Mouse (Mus musculus) ES-E14 (cell line): ENCODE measurements around the gene Sctr. TPM values are rescaled to one million over a fixed set of nuclear protein-coding genes. Genes with fewer than 3 reads are reported as not detected.

Experiments
- DNase-seq: peaks from one replicate; pipeline ENCODE4 v3.0.0-alpha.2; 2013; ENCODE audit warnings: low read depth, low spot score
- H3K27ac ChIP-seq: 2 replicates; pipeline ENCODE4 v1.5.1; 2012; ENCODE audit warnings: low read depth, mild to moderate bottlenecking, low read length, moderate library complexity, mixed read lengths; ENCODE audit not compliant: poor library complexity, insufficient read depth, severe bottlenecking
- H3K36me3 ChIP-seq: 2 replicates; pipeline ENCODE4 v1.6.1; 2012; ENCODE audit warnings: mild to moderate bottlenecking, low read length, moderate library complexity, mixed read lengths; ENCODE audit not compliant: control insufficient read depth, poor library complexity, insufficient read depth, severe bottlenecking
- H3K4me1 ChIP-seq, 2 experiments: fragments of 150-350 bp in 1 of 2; sonication (generic) in 1 of 2; 2 replicates each; pipeline ENCODE4 v1.6.1; 2012; ENCODE audit warnings: low read length in 2 of 2, mild to moderate bottlenecking in 1 of 2, mixed read lengths in 1 of 2; ENCODE audit not compliant: control insufficient read depth in 2 of 2, insufficient read depth in 2 of 2, poor library complexity in 1 of 2
- H3K4me3 ChIP-seq, 2 experiments: fragments of 150-350 bp in 1 of 2; sonication (generic) in 1 of 2; 2 replicates each; pipeline ENCODE4 v1.5.1; 2012; ENCODE audit warnings: low read length in 2 of 2, low read depth in 1 of 2, mild to moderate bottlenecking in 1 of 2, mixed read lengths in 1 of 2; ENCODE audit not compliant: insufficient read depth in 1 of 2, poor library complexity in 1 of 2, severe bottlenecking in 1 of 2
- H3K9ac ChIP-seq: 2 replicates; pipeline ENCODE4 v1.6.1; 2012; ENCODE audit warnings: low read depth, mild to moderate bottlenecking, low read length, mixed read lengths; ENCODE audit not compliant: poor library complexity, insufficient read depth, severe bottlenecking
- H3K9me3 ChIP-seq: fragments of 150-350 bp; sonication (generic); 2 replicates; pipeline ENCODE4 v1.6.1; 2012; ENCODE audit warnings: low read depth, mild to moderate bottlenecking, low read length; ENCODE audit not compliant: control insufficient read depth, insufficient read depth
- CHD2 ChIP-seq: IDR thresholded peaks from 2 replicates; pipeline ENCODE4 v1.6.1; 2014; ENCODE audit warnings: mild to moderate bottlenecking, low read depth, low read length, inconsistent platforms
- HCFC1 ChIP-seq: IDR thresholded peaks from 2 replicates; pipeline ENCODE4 v1.6.1; 2012; ENCODE audit warnings: low read length, inconsistent platforms, borderline replicate concordance; ENCODE audit not compliant: insufficient read depth
- MAFK ChIP-seq: IDR thresholded peaks from 2 replicates; pipeline ENCODE4 v1.6.1; 2014; ENCODE audit warnings: mild to moderate bottlenecking, low read depth, low read length, inconsistent platforms; ENCODE audit not compliant: insufficient read depth
- ZC3H11A ChIP-seq: IDR thresholded peaks from 2 replicates; pipeline ENCODE4 v1.6.1; 2012; ENCODE audit warnings: low read depth, mild to moderate bottlenecking, inconsistent platforms, low read length, borderline replicate concordance
- ZNF384 ChIP-seq: IDR thresholded peaks from 2 replicates; pipeline ENCODE4 v1.6.1; 2012; ENCODE audit warnings: low read depth, low read length, inconsistent platforms
- in situ Hi-C, 2 experiments: fragments of 600-800 bp; cut with MboI; formaldehyde crosslinking; loops; one replicate each; pipeline ENCODE4 v1.15.1; 2025; ENCODE audit warnings: low sequenced_read_pairs in 2 of 2, inconsistent platforms in 1 of 2; ENCODE audit not compliant: unreplicated experiment in 2 of 2
- total RNA-seq: library from RNA; depleted of rRNA; stranded (reverse); fragments of 300-350 nt; gene quantifications from 2 replicates; pipeline ENCODE4 v1.2.3, GENCODE M21; 2012; rRNA removed

Gene Sctr
- total RNA-seq, 1 experiment, result 0.22 TPM

GRCm38 (mm10) chr1:120105556-120105959, 98.9 kb downstream of the Sctr start:
- Histone ChIP-seq H3K36me3 (no peaks in the 10 kb centered on the region), H3K27ac (no peak overlapping the region), H3K4me1 (no peaks in the 10 kb centered on the region), H3K9me3 (no peaks in the 10 kb centered on the region), H3K9ac (no peak overlapping the region), H3K4me3 (no peak overlapping the region)
- TF ChIP-seq ZNF384 (no peak), ZC3H11A (no peak), MAFK (no peak), CHD2 (no peak), HCFC1 (no peak)
- no peak for DNase-seq
- in situ Hi-C loops, result no loop called here

- no peak overlapping the region for H3K27ac ChIP-seq
- in situ Hi-C loops, result no loop called here
- H3K9me3 ChIP-seq, result no peaks in the 10 kb centered on the region
- no peak for DNase-seq
- H3K4me3 ChIP-seq, result no peak overlapping the region
- H3K4me1 ChIP-seq, result 0 out of 4 replicates have a peak, but pooled peaks cover 0 to 2% of the 10 kb centered on the region in 2 experiments
- TF ChIP-seq HCFC1, result no peak
- TF ChIP-seq MAFK, result no peak
- no peak for TF ChIP-seq ZC3H11A
- no peak for TF ChIP-seq ZNF384
- TF ChIP-seq CHD2, result no peak
- H3K36me3 ChIP-seq, result peaks cover 7% of the 10 kb centered on the region; the same call in 1 of the 2 replicates
- H3K9ac ChIP-seq, result no peak overlapping the region
These were observed 103.2 kb downstream of the Sctr start for GRCm38 (mm10) chr1:120109741-120110432.

GRCm38 (mm10) chr1:120111766-120112165, 105.1 kb downstream of the Sctr start:
- 0 out of 4 replicates have a peak, but pooled peaks cover 0 to 2% of the 10 kb centered on the region in 2 experiments for H3K4me1 ChIP-seq
- peaks cover 20% of the 10 kb centered on the region for H3K36me3 ChIP-seq
- no peak overlapping the region for H3K27ac ChIP-seq
- no peak overlapping the region for H3K9ac ChIP-seq
- in situ Hi-C loops, result no loop called here
- no peaks in the 10 kb centered on the region for H3K9me3 ChIP-seq
- H3K4me3 ChIP-seq, result no peak overlapping the region
- TF ChIP-seq ZNF384 (no peak), MAFK (no peak), HCFC1 (no peak), ZC3H11A (no peak), CHD2 (no peak)
- DNase-seq, result no peak

- DNase-seq, result no peak
- TF ChIP-seq ZC3H11A, result no peak
- no peak for TF ChIP-seq CHD2
- TF ChIP-seq HCFC1, result no peak
- TF ChIP-seq ZNF384, result no peak
- TF ChIP-seq MAFK, result no peak
- no peaks in the 10 kb centered on the region for H3K9me3 ChIP-seq
- H3K27ac ChIP-seq, result no peak overlapping the region
- 0 out of 4 replicates have a peak, but pooled peaks cover 0 to 2% of the 10 kb centered on the region in 2 experiments for H3K4me1 ChIP-seq
- no peak overlapping the region for H3K4me3 ChIP-seq
- no peak overlapping the region; the same call in 1 of the 2 replicates for H3K9ac ChIP-seq
- in situ Hi-C loops, result no loop called here
- H3K36me3 ChIP-seq, result peaks cover 20% of the 10 kb centered on the region
These were observed 105.8 kb downstream of the Sctr start for GRCm38 (mm10) chr1:120112251-120113187.

Other genes with a start within 250 kb of the Sctr start
- gene Ptpn4, start 169.3 kb upstream of the Sctr start, total RNA-seq, result 15.6 and 17.8 TPM in 2 replicates
- 9.5 and 11.2 TPM in 2 replicates for gene Tmem177, start 93.7 kb upstream of the Sctr start, total RNA-seq
- gene Cfap221, start 9.7 kb upstream of the Sctr start, total RNA-seq, result not detected in 2 replicates
- 15.1 and 26.7 TPM in 2 replicates for gene Tmem37, start 67.2 kb downstream of the Sctr start, total RNA-seq
- gene Dbi, start 114.2 kb downstream of the Sctr start, total RNA-seq, result 210 and 259 TPM in 2 replicates
- 5.3 and 8.3 TPM in 2 replicates for gene 3110009E18Rik, start 114.3 kb downstream of the Sctr start, total RNA-seq